Mouse (Mus musculus) spleen, postnatal 10 days (tissue): ENCODE results near the gene Tsc1.

Experiments used
- DNase-seq, 2 experiments: peaks; one replicate each; pipeline ENCODE4 v3.0.0; 2021 to 2022; ENCODE audit warnings: low spot score in 2 of 2

The Tsc1 gene

GRCm38 (mm10) chr2:28641435-28641941 lies 460 bp downstream of the Tsc1 start:
- no peak for DNase-seq

- DNase-seq, result no peak
Observed at GRCm38 (mm10) chr2:28643081-28643480, 2.1 kb downstream of the Tsc1 start.

- DNase-seq, result no peak
Observed at GRCm38 (mm10) chr2:28650526-28650925, 9.5 kb downstream of the Tsc1 start.

DNA sequence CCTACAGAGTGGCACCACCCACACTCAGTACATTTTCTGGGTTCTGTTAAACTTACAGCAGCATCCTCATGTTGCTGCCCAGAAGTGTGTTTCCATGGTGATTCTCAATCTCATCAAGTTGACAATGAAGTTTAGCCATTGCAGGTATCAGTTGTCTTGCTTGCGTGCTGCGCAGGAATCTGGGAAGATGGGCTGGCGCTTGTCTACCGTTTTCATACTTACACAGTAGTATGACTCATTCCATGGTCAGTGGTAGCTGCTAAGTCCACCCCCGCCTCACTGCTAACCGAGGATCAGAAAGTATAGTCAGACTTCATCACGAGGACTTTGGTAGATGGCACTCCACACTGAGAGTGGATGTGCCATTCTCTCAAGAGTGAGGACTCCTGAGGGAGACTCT lies 12.3 kb downstream of the Tsc1 start:
- no peak for DNase-seq

GRCm38 (mm10) chr2:28654295-28654694 lies 13.3 kb downstream of the Tsc1 start:
- peak; percentile 28 to 53 for DNase-seq

GRCm38 (mm10) chr2:28656216-28656615 lies 15.2 kb downstream of the Tsc1 start:
- DNase-seq, result no peak

DNA sequence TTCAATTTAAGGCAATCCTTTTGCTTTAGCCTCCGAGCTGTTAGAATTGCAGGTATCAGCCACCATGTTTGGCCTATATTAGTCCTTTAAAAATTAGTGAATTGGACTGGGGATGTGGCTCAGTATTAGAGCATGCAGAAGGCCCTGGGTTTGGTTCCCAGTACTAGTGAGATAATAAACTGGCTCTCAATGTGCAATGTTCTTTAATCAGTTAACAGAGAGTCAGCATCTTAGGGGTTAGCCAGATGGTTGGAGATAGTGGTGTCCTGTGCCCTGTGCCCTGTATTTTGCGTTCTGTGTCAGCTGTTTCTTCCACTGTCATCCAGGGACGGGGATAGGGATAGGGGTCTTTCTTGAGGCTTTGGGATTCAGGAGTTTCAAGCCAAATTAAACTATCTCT lies 21.9 kb downstream of the Tsc1 start:
- no peak for DNase-seq

- DNase-seq, result no peak
Observed at GRCm38 (mm10) chr2:28665818-28666217, 24.8 kb downstream of the Tsc1 start.

GRCm38 (mm10) chr2:28671438-28671837 lies 30.4 kb downstream of the Tsc1 start:
- DNase-seq, result no peak

- DNase-seq, result no peak
Observed at GRCm38 (mm10) chr2:28676005-28676404, 35.0 kb downstream of the Tsc1 start.

- peak in 1 of 2 experiments; percentile 53 for DNase-seq
Observed at GRCm38 (mm10) chr2:28680710-28681109, 39.7 kb downstream of the Tsc1 start.

- no peak for DNase-seq
Observed at GRCm38 (mm10) chr2:28681718-28682117, 40.7 kb downstream of the Tsc1 start.

DNA sequence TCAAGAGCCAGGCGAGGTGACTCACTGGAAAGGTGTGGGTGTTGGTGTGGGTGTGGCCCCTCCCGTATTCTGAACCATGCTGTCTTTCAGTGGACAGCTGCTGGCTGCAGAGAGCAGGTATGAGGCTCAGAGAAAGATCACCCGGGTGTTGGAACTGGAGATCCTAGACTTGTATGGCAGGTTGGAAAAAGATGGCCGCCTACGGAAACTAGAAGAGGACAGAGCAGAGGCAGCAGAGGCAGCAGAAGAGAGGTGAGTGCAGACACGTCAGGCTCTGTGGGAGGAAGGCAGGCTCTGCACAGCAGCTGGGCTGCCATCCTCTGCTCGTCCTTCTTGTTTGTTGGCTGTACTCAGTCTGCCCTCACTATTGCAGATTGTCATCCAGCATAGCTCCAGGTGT lies 44.9 kb downstream of the Tsc1 start:
- DNase-seq, result no peak

GRCm38 (mm10) chr2:28688431-28688830 lies 47.4 kb downstream of the Tsc1 start:
- DNase-seq, result peak in 1 of 2 experiments; percentile 56

GRCm38 (mm10) chr2:28692692-28693091 lies 51.7 kb downstream of the Tsc1 start:
- no peak for DNase-seq

DNA sequence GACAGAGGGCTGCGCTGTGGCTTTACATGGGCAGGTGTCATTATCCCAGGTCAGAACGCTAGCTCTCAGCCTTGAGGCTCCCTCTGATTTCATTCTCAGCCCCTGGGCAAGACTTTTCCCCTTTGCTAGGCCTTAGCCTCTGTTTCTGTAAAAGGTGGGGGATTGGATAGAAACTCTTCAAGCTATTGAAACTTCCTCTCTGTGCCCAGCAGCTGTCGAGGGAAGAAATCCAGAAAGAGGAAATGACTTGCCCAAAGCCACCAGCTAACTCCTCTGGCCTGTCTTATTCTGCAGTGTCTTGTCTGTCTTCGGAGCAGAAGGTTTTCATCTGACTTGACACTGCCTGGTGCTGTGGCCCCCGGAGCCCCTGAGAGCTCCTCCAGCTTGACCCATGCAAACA lies 57.5 kb downstream of the Tsc1 start:
- peak; percentile 17 to 28 for DNase-seq

GRCm38 (mm10) chr2:28699361-28700335 lies 58.6 kb downstream of the Tsc1 start, which contains the start of the genes Spaca9 and Ak8:
Spaca9 (minus strand) TSS chr2:28699727.
Ak8 (plus strand) TSS chr2:28700164.
- peak; percentile 41 to 71 for DNase-seq

- DNase-seq, result no peak
Observed at GRCm38 (mm10) chr2:28701646-28702262, 60.7 kb downstream of the Tsc1 start.

GRCm38 (mm10) chr2:28706106-28706636 lies 65.1 kb downstream of the Tsc1 start:
- DNase-seq, result no peak

DNA sequence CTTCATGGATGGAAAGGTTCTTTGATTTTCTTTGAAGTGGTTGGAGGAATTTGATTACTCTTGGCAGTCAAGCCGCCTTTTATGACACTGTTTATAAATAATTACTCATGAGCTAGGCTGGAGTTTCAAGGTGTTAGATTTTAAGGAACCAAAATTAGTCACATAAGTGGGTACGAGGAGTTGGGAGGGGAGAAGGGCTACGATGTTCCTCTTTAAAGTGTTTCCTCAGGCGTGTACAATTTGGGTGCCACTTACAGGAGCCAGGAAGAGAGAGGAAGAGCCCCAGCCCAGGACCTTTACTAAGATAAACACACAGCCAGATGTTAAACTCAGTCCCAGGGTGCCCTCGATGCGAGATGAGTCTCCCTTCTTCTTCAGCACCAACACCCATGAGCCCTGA lies 65.8 kb downstream of the Tsc1 start:
- no peak for DNase-seq

DNA sequence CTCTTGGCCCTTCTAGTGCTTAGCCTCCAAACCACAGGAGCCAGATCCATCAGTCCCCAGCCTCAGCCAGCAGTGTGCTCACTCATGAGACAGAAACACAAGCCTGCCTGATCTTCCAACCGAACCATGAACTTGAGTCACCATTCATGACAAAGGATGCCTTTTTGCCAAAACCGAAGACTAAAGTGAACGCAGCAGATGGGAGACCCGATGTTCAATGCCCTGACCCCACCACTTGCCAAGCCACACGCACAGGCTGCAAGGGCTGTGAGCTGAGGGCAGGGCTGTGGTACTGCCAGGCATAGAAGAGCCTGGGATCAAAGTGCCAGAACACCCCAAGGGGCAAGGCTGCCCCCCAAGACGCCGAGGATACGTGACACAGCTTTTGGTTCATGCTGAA lies 72.0 kb downstream of the Tsc1 start:
- no peak for DNase-seq

- DNase-seq, result no peak
Observed at GRCm38 (mm10) chr2:28722419-28722818, 81.4 kb downstream of the Tsc1 start.
